Comparison of ENCODE assay signal across 19 mouse cellular contexts in genomic region chr10:80777123-80777522, GRCm38 (mm10). TPM values are rescaled to one million over a fixed set of nuclear protein-coding genes. Genes with fewer than 3 reads are reported as not detected.
A peak's percentile ranks its signal among the peaks of the same experiment; 100 is the strongest.
DNase-seq lines count a peak whose midpoint lies in the region; ATAC-seq and TF ChIP-seq lines count a peak whose summit lies in the region.
"Had no signal": no experiment of that assay in that cellular context is flagged by ENCODE, and none has a peak within 500 bp of the region (broad histone marks: within the 10 kb centered on the region; RNA-seq: fewer than 3 reads in every experiment).

No protein-coding gene starts in this region.

- H3K4me3 ChIP-seq in gastrocnemius, adult 2 months, result no peak overlapping the region
- H3K4me3 ChIP-seq: embryonic facial prominence, embryonic 12.5 days; heart, embryonic 13.5 days; hindbrain, embryonic 15.5 days had no signal

- TF ChIP-seq CTCF in gastrocnemius, adult 2 months (IDR thresholded peaks at IDR 0.05), result no peak

- no peak for ATAC-seq in inflammation-experienced regulatory T-cells, adult 6 months
- ATAC-seq: forebrain, embryonic 16.5 days; intestine, postnatal 0 days had no signal

- DNase-seq in gastrocnemius, adult 2 months, result no peak
- no peak for DNase-seq in gastrocnemius, postnatal 25 days
- peak; percentile 63 for DNase-seq in cerebellum, adult 8-10 months
- peak; percentile 63 to 66 for DNase-seq in cerebellum, postnatal 14 days
- no peak for DNase-seq in yolk sac, embryonic 10.5 days (ENCODE audit: low spot score)
- DNase-seq in adrenal gland, adult (ENCODE audit: inconsistent age in 2 of 2, low spot score in 1 of 2), result no peak
- DNase-seq: adrenal gland, adult 8-10 months; adrenal gland, postnatal 36 days; gastrocnemius, postnatal 36 days; heart, adult 11 months; heart, postnatal 36 days; kidney, adult 8-10 months had no signal

- intact Hi-C loops in gastrocnemius, adult 2 months (cut with DNase I), result no loop called here

- H3K27ac ChIP-seq in gastrocnemius, adult 2 months, result peak overlapping the region; percentile 88; the same call in 1 of the 2 replicates
- H3K27ac ChIP-seq: embryonic facial prominence, embryonic 12.5 days; hindbrain, embryonic 15.5 days had no signal

RNA-seq across cellular contexts. Expression of gene Sf3a2, which starts 20.9 kb away (rescaled TPM):
- 10 to 100 TPM; 28.9 to 29.1 TPM for total RNA-seq in gastrocnemius, adult 2 months (2021)
- 10 to 100 TPM; 24.0 to 24.9 TPM for total RNA-seq in gastrocnemius, postnatal 25 days (2021)
- polyA plus RNA-seq in inflammation-experienced regulatory T-cells, adult 6 months (2017; shearing (Covaris generic)), result 10 to 100 TPM; 12.1 to 22.6 (median 17.8) TPM

RNA-seq across cellular contexts. Expression of gene Plekhj1, which starts 21.3 kb away (rescaled TPM):
- 10 to 100 TPM; 22.3 to 29.8 TPM for total RNA-seq in gastrocnemius, adult 2 months (2021)
- total RNA-seq in gastrocnemius, postnatal 25 days (2021), result 10 to 100 TPM; 22.4 to 27.3 TPM
- polyA plus RNA-seq in inflammation-experienced regulatory T-cells, adult 6 months (2017; shearing (Covaris generic)), result 100 to 1,000 TPM; 127 to 149 (median 146) TPM

RNA-seq across cellular contexts. Expression of gene Dot1l, which starts 22.1 kb away (rescaled TPM):
- 10 to 100 TPM; 19.9 to 23.1 TPM for total RNA-seq in gastrocnemius, adult 2 months (2021)
- 10 to 100 TPM; 24.6 TPM for total RNA-seq in gastrocnemius, postnatal 25 days (2021)
- polyA plus RNA-seq in inflammation-experienced regulatory T-cells, adult 6 months (2017; shearing (Covaris generic)), result 10 to 100 TPM; 10.9 to 23.4 (median 15.3) TPM

RNA-seq across cellular contexts. Expression of gene Amh, which starts 27.9 kb away (rescaled TPM):
- total RNA-seq in gastrocnemius, adult 2 months (2021), result under 1 TPM; 0.38 to 0.98 TPM
- total RNA-seq in gastrocnemius, postnatal 25 days (2021), result under 1 TPM; 0.20 to 0.21 TPM
- not detected for polyA plus RNA-seq in inflammation-experienced regulatory T-cells, adult 6 months (2017; shearing (Covaris generic))
- polyA plus RNA-seq: embryonic facial prominence, embryonic 12.5 days; forebrain, embryonic 16.5 days; heart, embryonic 13.5 days; hindbrain, embryonic 11.5 days; intestine, postnatal 0 days had no signal

RNA-seq across cellular contexts. Expression of gene Ap3d1, which starts 35.1 kb away (rescaled TPM):
- 10 to 100 TPM; 27.0 to 33.5 TPM for total RNA-seq in gastrocnemius, adult 2 months (2021)
- 10 to 100 TPM; 22.1 to 25.0 TPM for total RNA-seq in gastrocnemius, postnatal 25 days (2021)
- 10 to 100 TPM; 20.9 to 33.0 (median 29.8) TPM for polyA plus RNA-seq in inflammation-experienced regulatory T-cells, adult 6 months (2017; shearing (Covaris generic))

Comparison
In these comparisons a context has a peak if more than half of its experiments do, and no peak if none do; other contexts are left out.
1. DNase-seq: peak in cerebellum, adult 8-10 months (single experiment) and cerebellum, postnatal 14 days (2 of 2); none in gastrocnemius, adult 2 months (single experiment), gastrocnemius, postnatal 25 days (single experiment), yolk sac, embryonic 10.5 days (single experiment) and adrenal gland, adult (0 of 2).